Mouse (Mus musculus) ES-Bruce4 (cell line): Measurements from ENCODE around the gene Pirt.

Source experiments
- EP300 ChIP-seq: IDR thresholded peaks from 2 replicates; pipeline ENCODE4 v1.6.1; 2011; ENCODE audit warnings: low read depth, low read length; ENCODE audit not compliant: insufficient read depth
- POLR2A ChIP-seq: IDR thresholded peaks from one replicate; pipeline ENCODE4 v1.8.1; 2011; ENCODE audit warnings: low read length; ENCODE audit not compliant: insufficient read depth

GRCm38 (mm10) chr11:66960797-66961196 is 49.0 kb downstream of the Pirt start:
- TF ChIP-seq POLR2A (no peak), EP300 (no peak)
